Comparison of ENCODE assay signal across 7 mouse cellular contexts in the genomic region with DNA sequence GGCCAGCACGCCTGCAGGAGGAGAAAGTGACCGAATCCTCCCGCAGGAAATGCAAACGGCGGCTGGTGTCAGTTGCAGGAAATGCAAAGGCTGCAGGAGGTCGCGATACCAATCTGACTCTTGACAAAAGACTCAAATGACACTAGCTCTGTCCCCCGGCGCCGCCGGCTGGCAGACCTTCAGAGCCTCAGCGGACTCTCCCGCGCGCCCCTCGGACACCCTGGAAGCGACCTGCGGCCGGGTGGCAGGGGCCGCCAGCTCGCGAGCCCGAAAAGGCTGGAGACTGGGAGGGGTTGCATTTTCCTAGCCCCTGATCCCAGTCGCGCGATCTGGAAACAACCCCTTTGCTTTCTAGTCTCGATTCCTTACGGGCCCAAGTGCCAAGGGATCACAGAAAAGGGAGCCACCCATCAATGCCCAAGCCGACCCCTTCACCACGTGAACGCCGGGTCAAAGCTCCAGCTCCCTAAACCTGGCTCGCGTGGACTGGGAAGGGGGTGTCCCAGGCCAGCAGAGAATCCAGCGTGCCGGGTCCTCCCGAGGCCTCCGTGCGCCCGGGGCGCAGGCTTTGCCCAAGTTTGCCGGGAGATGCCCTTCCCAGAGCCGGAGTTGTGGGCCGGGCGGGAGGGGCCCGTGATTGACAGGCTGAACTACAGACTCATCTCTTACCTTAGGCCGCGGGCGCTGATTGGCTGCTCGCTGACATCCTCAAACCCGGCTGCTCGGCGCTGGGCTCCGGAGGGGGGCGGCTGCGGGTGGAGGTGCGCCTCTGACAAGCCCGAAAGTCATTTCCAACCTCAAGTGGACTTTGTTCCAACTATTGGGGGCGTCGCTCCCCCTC. TPM values are rescaled to one million over a fixed set of nuclear protein-coding genes. Genes with fewer than 3 reads are reported as not detected.
A peak's percentile ranks its signal among the peaks of the same experiment; 100 is the strongest.
DNase-seq lines count a peak whose midpoint lies in the region; ATAC-seq and TF ChIP-seq lines count a peak whose summit lies in the region.

A gene (plus strand): TSS at position 764 of the 841 bp plus-strand sequence.

- no peak for TF ChIP-seq CTCF in testis, adult 2 months (IDR thresholded peaks at IDR 0.05; ENCODE audit: control insufficient read depth, insufficient read depth, insufficient replicate concordance, low read depth, low read length)

- H3K4me3 ChIP-seq in testis, adult 2 months (ENCODE audit: control insufficient read depth, low read depth, low read length), result peak within 1 kb of the TSS; percentile 23
- H3K4me3 ChIP-seq in intestine, embryonic 14.5 days (ENCODE audit: low read depth, low read length), result peak within 1 kb of the TSS; percentile 18
- H3K4me3 ChIP-seq in neural tube, embryonic 12.5 days, result peak within 1 kb of the TSS; percentile 45

- H3K9ac ChIP-seq in intestine, embryonic 14.5 days (ENCODE audit: low read length), result no peak within 1 kb of the TSS
- H3K9ac ChIP-seq in neural tube, embryonic 12.5 days, result peak within 1 kb of the TSS; percentile 30

- no peak for TF ChIP-seq POLR2A in testis, adult 2 months (IDR thresholded peaks at IDR 0.05; ENCODE audit: control insufficient read depth, low read depth, low read length)

- no peak for ATAC-seq in intestine, embryonic 14.5 days (replicated peaks; ENCODE audit: low FRiP score, low TSS enrichment, low read depth)
- peak; percentile 70 for ATAC-seq in neural tube, embryonic 12.5 days (ENCODE audit: low FRiP score, low read depth)

- no peak for DNase-seq in testis, postnatal 10 days (ENCODE audit: low spot score)
- DNase-seq in embryo, embryonic 11 days, result peak; percentile 70
- DNase-seq in intestine, embryonic 14.5 days (ENCODE audit: low spot score), result peak; percentile 70
- DNase-seq in frontal cortex, adult 2 months (ENCODE audit: extremely low spot score in 1 of 2, low spot score in 1 of 2), result no peak
- DNase-seq in MN1 (ENCODE audit: low spot score), result no peak

- under 1% methylated on average over 60 of the region's 60 CpGs for WGBS in intestine, embryonic 14.5 days
- WGBS in neural tube, embryonic 12.5 days, result 0% methylated on average over 60 of the region's 60 CpGs

- peaks cover 9% of the 10 kb centered on the region for H3K4me1 ChIP-seq in testis, adult 2 months (ENCODE audit: control insufficient read depth, insufficient read depth, low read length)
- peaks cover 5% of the 10 kb centered on the region for H3K4me1 ChIP-seq in intestine, embryonic 14.5 days (replicated peaks; ENCODE audit: control insufficient read depth, insufficient read depth, low read length)
- peaks cover 62% of the 10 kb centered on the region for H3K4me1 ChIP-seq in neural tube, embryonic 12.5 days

- H3K9me3 ChIP-seq in intestine, embryonic 14.5 days (ENCODE audit: control insufficient read depth, low read length), result no peaks in the 10 kb centered on the region
- H3K9me3 ChIP-seq in neural tube, embryonic 12.5 days, result no peaks in the 10 kb centered on the region

- H3K27ac ChIP-seq in testis, adult 2 months (ENCODE audit: control insufficient read depth, insufficient read depth, low read depth, low read length), result no peak within 1 kb of the TSS
- H3K27ac ChIP-seq in intestine, embryonic 14.5 days (ENCODE audit: low read depth), result no peak within 1 kb of the TSS
- H3K27ac ChIP-seq in neural tube, embryonic 12.5 days, result no peak within 1 kb of the TSS

- H3K4me2 ChIP-seq in intestine, embryonic 14.5 days (ENCODE audit: low read length), result peak within 1 kb of the TSS; percentile 45
- H3K4me2 ChIP-seq in neural tube, embryonic 12.5 days (replicated peaks), result peak within 1 kb of the TSS; percentile 88

- peaks cover 3% of the 10 kb centered on the region for H3K27me3 ChIP-seq in testis, adult 2 months (ENCODE audit: control insufficient read depth, insufficient read depth, low read length)
- peaks cover 89% of the 10 kb centered on the region for H3K27me3 ChIP-seq in intestine, embryonic 14.5 days (replicated peaks; ENCODE audit: control insufficient read depth, insufficient read depth, low read length)
- peaks cover 85% of the 10 kb centered on the region for H3K27me3 ChIP-seq in neural tube, embryonic 12.5 days (replicated peaks)

- no peaks in the 10 kb centered on the region for H3K36me3 ChIP-seq in testis, adult 2 months (ENCODE audit: control insufficient read depth, insufficient read depth, low read length)
- no peaks in the 10 kb centered on the region for H3K36me3 ChIP-seq in intestine, embryonic 14.5 days (ENCODE audit: control insufficient read depth, insufficient read depth, low read length)
- H3K36me3 ChIP-seq in neural tube, embryonic 12.5 days, result no peaks in the 10 kb centered on the region

RNA-seq across cellular contexts. Expression of the gene that starts here (rescaled TPM):
- polyA plus RNA-seq in testis, adult 2 months (2012; rRNA removed), result 24.1 and 28.9 TPM in 2 replicates
- polyA plus RNA-seq in intestine, embryonic 14.5 days (2014; fragmentation: Nextera tagmentation; extraction: Ambion mirVana), result 0.31 and 0.46 TPM in 2 replicates
- 6.9 and 7.8 TPM in 2 replicates for polyA plus RNA-seq in neural tube, embryonic 12.5 days (2016; fragmentation: Nextera tagmentation; extraction: Ambion mirVana)
- 1.8 and 2.0 TPM in 2 replicates for polyA plus RNA-seq in frontal cortex, adult 2 months (2012; rRNA removed)

Comparison
In these comparisons a context has a peak if more than half of its experiments do, and no peak if none do; other contexts are left out.
1. Peak in DNase-seq, H3K4me3 ChIP-seq and H3K4me2 ChIP-seq in intestine, embryonic 14.5 days; RNA of the gene not detected or under 1 TPM.